Mouse (Mus musculus): ENCODE data around the gene Pdhb. TPM values are rescaled to one million over a fixed set of nuclear protein-coding genes. Genes with fewer than 3 reads are reported as not detected.

Pdhb gene
- polyA plus RNA-seq, 1 experiment: 127 TPM

DNA sequence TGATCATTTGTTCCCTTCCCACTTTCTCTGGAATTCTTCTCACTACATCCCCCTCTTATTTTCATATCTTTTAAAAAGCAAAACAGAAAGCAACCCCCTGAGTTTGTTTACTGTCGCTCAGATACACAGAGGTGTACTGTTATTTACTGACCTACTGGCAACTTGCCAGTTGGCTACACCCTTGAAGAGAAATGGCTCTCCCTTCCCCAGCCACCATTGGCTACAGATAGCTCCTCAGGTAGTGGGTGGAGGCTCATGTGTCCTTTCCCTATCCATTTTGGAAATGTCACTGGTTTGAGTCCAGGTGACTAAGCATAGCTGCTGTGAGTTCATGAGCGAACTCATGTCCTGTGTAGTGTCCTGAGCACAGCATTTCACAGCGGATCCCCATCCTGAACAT lies 28.9 kb upstream of the Pdhb start:
- H3K27me3 ChIP-seq (ENCODE audit: control insufficient read depth, insufficient read depth, insufficient read length): peaks cover 6% of the 10 kb centered on the region
- H3K36me3 ChIP-seq (ENCODE audit: control insufficient read depth, insufficient read depth): no peaks in the 10 kb centered on the region
- no peak overlapping the region for H3K4me3 ChIP-seq (ENCODE audit: insufficient read depth, poor library complexity, severe bottlenecking)
- no peaks in the 10 kb centered on the region for H3K79me2 ChIP-seq (ENCODE audit: control insufficient read depth, insufficient read depth)
- no peak for TF ChIP-seq FOSL1 (IDR thresholded peaks at IDR 0.05; ENCODE audit: insufficient read depth, low read length, poor library complexity, severe bottlenecking)
- no peak for TF ChIP-seq CEBPB (IDR thresholded peaks at IDR 0.05; ENCODE audit: low read depth)
- no peaks in the 10 kb centered on the region for H3K79me3 ChIP-seq (ENCODE audit: low read depth)
- H3ac ChIP-seq (ENCODE audit: control insufficient read depth, insufficient read length, low read depth): no peak overlapping the region

DNA sequence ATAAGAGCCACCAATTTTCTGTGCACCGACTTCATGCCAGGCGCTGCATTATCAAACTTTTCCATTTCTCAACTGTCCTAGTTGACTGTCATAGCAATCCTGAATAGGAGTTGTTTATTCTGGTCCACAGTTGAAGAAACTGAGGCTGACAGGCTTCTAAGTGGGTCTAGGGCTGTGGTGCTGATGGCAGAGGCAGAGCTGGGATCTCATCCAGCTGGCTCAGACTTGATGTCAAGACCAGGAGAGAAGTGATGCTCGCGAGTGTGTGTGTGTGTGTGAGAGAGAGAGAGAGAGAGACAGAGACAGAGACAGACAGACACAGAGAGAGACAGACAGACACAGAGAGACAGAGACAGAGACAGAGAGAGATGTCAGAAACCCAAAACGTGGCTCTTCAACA lies 27.9 kb upstream of the Pdhb start:
- Histone ChIP-seq H3K4me3 (ENCODE audit: insufficient read depth, poor library complexity, severe bottlenecking) (no peak overlapping the region), H3K27me3 (ENCODE audit: control insufficient read depth, insufficient read depth, insufficient read length) (peaks cover 8% of the 10 kb centered on the region), H3K79me2 (ENCODE audit: control insufficient read depth, insufficient read depth) (no peaks in the 10 kb centered on the region), H3K36me3 (ENCODE audit: control insufficient read depth, insufficient read depth) (no peaks in the 10 kb centered on the region), H3K79me3 (ENCODE audit: low read depth) (no peaks in the 10 kb centered on the region), H3ac (ENCODE audit: control insufficient read depth, insufficient read length, low read depth) (no peak overlapping the region)
- no peak for TF ChIP-seq MYOG (IDR thresholded peaks at IDR 0.05; ENCODE audit: control insufficient read depth, extremely low read depth, insufficient read length)
- TF ChIP-seq CTCF (IDR thresholded peaks at IDR 0.05; ENCODE audit: control insufficient read depth, insufficient read depth, insufficient read length): no peak
- no peak for TF ChIP-seq CEBPB (IDR thresholded peaks at IDR 0.05; ENCODE audit: low read depth)
- no peak for TF ChIP-seq MYOD1 (IDR thresholded peaks at IDR 0.05; ENCODE audit: control insufficient read depth, insufficient read length, low read depth)
- TF ChIP-seq FOSL1 (IDR thresholded peaks at IDR 0.05; ENCODE audit: insufficient read depth, low read length, poor library complexity, severe bottlenecking): no peak

GRCm38 (mm10) chr14:8192727-8193126 lies 19.9 kb upstream of the Pdhb start:
- no peaks in the 10 kb centered on the region for H3K36me3 ChIP-seq (ENCODE audit: control insufficient read depth, insufficient read depth)
- peaks cover 12% of the 10 kb centered on the region for H3K27me3 ChIP-seq (ENCODE audit: control insufficient read depth, insufficient read depth, insufficient read length)
- no peaks in the 10 kb centered on the region for H3K79me3 ChIP-seq (ENCODE audit: low read depth)
- TF ChIP-seq CTCF (IDR thresholded peaks at IDR 0.05; ENCODE audit: control insufficient read depth, insufficient read depth, insufficient read length) (no peak), CEBPB (IDR thresholded peaks at IDR 0.05; ENCODE audit: low read depth) (no peak), MYOG (IDR thresholded peaks at IDR 0.05; ENCODE audit: control insufficient read depth, extremely low read depth, insufficient read length) (no peak), MAX (IDR thresholded peaks at IDR 0.05) (no peak), MYOD1 (IDR thresholded peaks at IDR 0.05; ENCODE audit: control insufficient read depth, insufficient read length, low read depth) (no peak), USF1 (IDR thresholded peaks at IDR 0.05; ENCODE audit: low read depth) (no peak), FOSL1 (IDR thresholded peaks at IDR 0.05; ENCODE audit: insufficient read depth, low read length, poor library complexity, severe bottlenecking) (no peak)
- no peak overlapping the region for H3K4me3 ChIP-seq (ENCODE audit: insufficient read depth, poor library complexity, severe bottlenecking)
- no peaks in the 10 kb centered on the region for H3K79me2 ChIP-seq (ENCODE audit: control insufficient read depth, insufficient read depth)
- no peak overlapping the region for H3ac ChIP-seq (ENCODE audit: control insufficient read depth, insufficient read length, low read depth)

- no peaks in the 10 kb centered on the region for H3K36me3 ChIP-seq (ENCODE audit: control insufficient read depth, insufficient read depth)
- H3K79me3 ChIP-seq (ENCODE audit: low read depth): no peaks in the 10 kb centered on the region
- H3K79me2 ChIP-seq (ENCODE audit: control insufficient read depth, insufficient read depth): no peaks in the 10 kb centered on the region
- H3ac ChIP-seq (ENCODE audit: control insufficient read depth, insufficient read length, low read depth): no peak overlapping the region
- H3K4me3 ChIP-seq (ENCODE audit: insufficient read depth, poor library complexity, severe bottlenecking): no peak overlapping the region
- peaks cover 12% of the 10 kb centered on the region for H3K27me3 ChIP-seq (ENCODE audit: control insufficient read depth, insufficient read depth, insufficient read length)
- no peak for TF ChIP-seq MAX (IDR thresholded peaks at IDR 0.05)
- no peak for TF ChIP-seq FOSL1 (IDR thresholded peaks at IDR 0.05; ENCODE audit: insufficient read depth, low read length, poor library complexity, severe bottlenecking)
- no peak for TF ChIP-seq CEBPB (IDR thresholded peaks at IDR 0.05; ENCODE audit: low read depth)
- TF ChIP-seq CTCF (IDR thresholded peaks at IDR 0.05; ENCODE audit: control insufficient read depth, insufficient read depth, insufficient read length): no peak
- no peak for TF ChIP-seq MYOG (IDR thresholded peaks at IDR 0.05; ENCODE audit: control insufficient read depth, extremely low read depth, insufficient read length)
- TF ChIP-seq USF1 (IDR thresholded peaks at IDR 0.05; ENCODE audit: low read depth): no peak
- TF ChIP-seq MYOD1 (IDR thresholded peaks at IDR 0.05; ENCODE audit: control insufficient read depth, insufficient read length, low read depth): no peak
Measured at GRCm38 (mm10) chr14:8191331-8191965, 18.6 kb upstream of the Pdhb start.

DNA sequence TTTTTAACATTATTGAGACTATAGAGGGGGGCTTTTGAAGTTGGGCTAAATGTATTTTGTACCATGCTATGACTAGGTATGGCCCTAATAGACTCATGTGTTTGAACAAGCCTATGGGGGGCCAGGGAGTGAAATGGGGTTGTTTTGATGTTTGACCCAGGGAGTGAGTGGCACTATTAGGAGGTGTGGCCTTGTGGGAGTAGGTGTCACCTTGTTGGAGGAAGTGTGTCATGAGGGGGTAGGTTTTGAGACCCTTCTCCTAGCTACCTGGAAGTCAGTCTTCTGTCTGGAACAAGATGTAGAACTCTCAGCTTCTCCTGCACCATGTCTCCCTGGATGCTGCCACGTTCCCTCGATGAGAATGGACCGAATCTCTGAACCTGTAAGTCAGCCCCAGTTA lies 17.7 kb upstream of the Pdhb start:
- Histone ChIP-seq H3K4me3 (ENCODE audit: insufficient read depth, poor library complexity, severe bottlenecking) (no peak overlapping the region), H3K36me3 (ENCODE audit: control insufficient read depth, insufficient read depth) (no peaks in the 10 kb centered on the region), H3K79me3 (ENCODE audit: low read depth) (no peaks in the 10 kb centered on the region), H3K79me2 (ENCODE audit: control insufficient read depth, insufficient read depth) (no peaks in the 10 kb centered on the region), H3K27me3 (ENCODE audit: control insufficient read depth, insufficient read depth, insufficient read length) (peaks cover 9% of the 10 kb centered on the region), H3ac (ENCODE audit: control insufficient read depth, insufficient read length, low read depth) (no peak overlapping the region)
- no peak for TF ChIP-seq MYOD1 (IDR thresholded peaks at IDR 0.05; ENCODE audit: control insufficient read depth, insufficient read length, low read depth)
- TF ChIP-seq CEBPB (IDR thresholded peaks at IDR 0.05; ENCODE audit: low read depth): no peak
- no peak for TF ChIP-seq MAX (IDR thresholded peaks at IDR 0.05)

DNA sequence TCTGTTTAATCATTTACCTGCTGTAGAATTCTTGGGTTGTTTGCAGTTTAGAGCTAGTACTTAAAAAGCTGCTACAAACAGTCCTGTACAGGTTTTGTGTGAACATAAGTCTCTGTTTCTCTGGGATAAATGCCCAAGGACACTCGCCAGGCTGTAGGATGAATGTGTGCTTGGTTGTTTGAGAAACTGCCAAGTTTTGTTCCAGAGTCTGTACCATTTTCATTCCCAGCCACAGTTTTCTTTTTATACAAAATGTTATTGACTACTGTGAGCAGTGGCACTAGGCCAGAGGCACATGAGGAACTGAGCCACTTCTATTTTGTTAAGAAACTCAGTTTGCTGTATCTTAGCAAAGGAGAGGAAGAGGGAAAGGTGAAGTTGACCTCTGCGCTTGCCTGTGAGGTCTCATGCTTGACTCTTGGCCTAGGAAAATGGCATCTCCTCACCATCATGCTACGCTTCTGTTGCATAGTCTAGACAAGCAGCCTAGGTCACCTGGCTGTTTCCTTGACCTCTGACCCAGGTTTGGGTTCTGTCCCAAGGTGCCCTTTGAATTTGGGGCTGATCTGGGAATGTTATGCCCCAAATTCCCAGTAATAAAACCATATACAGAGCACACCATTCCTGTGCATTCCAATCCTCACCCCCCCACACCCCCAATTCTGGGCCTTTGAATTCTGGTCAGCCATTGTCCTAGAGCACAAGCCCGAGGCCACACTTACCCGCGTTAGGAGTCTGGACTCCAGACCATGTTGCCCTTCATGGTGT lies 13.6 kb upstream of the Pdhb start:
- Histone ChIP-seq H3K79me2 (ENCODE audit: control insufficient read depth, insufficient read depth) (no peaks in the 10 kb centered on the region), H3K27me3 (ENCODE audit: control insufficient read depth, insufficient read depth, insufficient read length) (no peaks in the 10 kb centered on the region), H3K79me3 (ENCODE audit: low read depth) (no peaks in the 10 kb centered on the region), H3ac (ENCODE audit: control insufficient read depth, insufficient read length, low read depth) (no peak overlapping the region), H3K36me3 (ENCODE audit: control insufficient read depth, insufficient read depth) (no peaks in the 10 kb centered on the region), H3K4me3 (ENCODE audit: insufficient read depth, poor library complexity, severe bottlenecking) (no peak overlapping the region)
- TF ChIP-seq MYOD1 (IDR thresholded peaks at IDR 0.05; ENCODE audit: control insufficient read depth, insufficient read length, low read depth) (no peak), CEBPB (IDR thresholded peaks at IDR 0.05; ENCODE audit: low read depth) (no peak), MAX (IDR thresholded peaks at IDR 0.05) (no peak), FOSL1 (IDR thresholded peaks at IDR 0.05; ENCODE audit: insufficient read depth, low read length, poor library complexity, severe bottlenecking) (no peak), MYOG (IDR thresholded peaks at IDR 0.05; ENCODE audit: control insufficient read depth, extremely low read depth, insufficient read length) (no peak), CTCF (IDR thresholded peaks at IDR 0.05; ENCODE audit: control insufficient read depth, insufficient read depth, insufficient read length) (no peak), USF1 (IDR thresholded peaks at IDR 0.05; ENCODE audit: low read depth) (no peak)

All from C2C12 (cell line).